Mouse (Mus musculus) T-helper 17 cell (primary cell): ENCODE results near the gene Rfx2.

Source experiments
- in situ Hi-C, 2 experiments: fragments of 300-600 bp; cut with MboI, MseI; formaldehyde crosslinking; loops; 1 replicate in 1 of 2; 2 replicates in 1 of 2; pipeline ENCODE4 v1.15.1; 2025; ENCODE audit warnings: high pct_unique_total_duplicates in 2 of 2

Gene Rfx2

DNA sequence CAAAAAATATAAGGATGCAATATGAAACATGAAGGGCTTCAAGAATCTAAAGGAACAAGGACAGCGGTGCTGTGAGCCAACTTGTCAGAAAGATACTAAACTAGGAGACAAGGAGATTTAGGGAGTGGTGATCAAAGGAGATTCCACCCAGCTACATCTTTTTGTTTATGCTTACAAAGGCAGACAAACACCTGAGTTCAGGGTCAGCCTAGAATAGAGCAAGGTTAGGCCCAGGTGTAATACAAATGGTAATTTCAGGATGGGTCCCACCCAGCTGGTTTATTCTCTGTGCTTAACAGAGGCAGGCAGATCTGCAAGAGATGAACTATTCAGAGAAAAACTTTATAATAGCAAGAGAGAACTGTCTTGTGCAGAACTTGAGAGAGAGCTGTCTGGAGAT lies 2.6 kb upstream of the Rfx2 start:
- in situ Hi-C loops: no loop called here

DNA sequence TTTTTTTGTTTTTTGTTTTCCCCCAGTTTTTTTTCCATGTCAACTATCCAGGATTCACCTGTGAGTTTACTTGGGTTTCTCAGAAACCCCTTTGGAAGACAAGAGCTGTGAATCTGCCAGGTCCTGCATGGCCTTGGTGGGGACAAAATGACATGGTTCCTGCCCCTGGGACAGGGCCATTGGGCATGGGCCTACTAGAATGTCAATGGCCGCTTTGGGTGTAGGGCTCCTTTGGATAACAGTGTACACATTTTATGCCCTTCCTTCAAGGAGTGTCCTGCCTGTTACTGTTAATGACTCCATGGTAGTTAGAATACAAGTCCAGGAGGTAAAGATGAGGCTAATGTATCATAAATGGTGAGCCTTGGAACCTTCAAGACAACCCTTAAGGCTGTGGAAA lies 2.1 kb upstream of the Rfx2 start:
- in situ Hi-C loops: no loop called here

DNA sequence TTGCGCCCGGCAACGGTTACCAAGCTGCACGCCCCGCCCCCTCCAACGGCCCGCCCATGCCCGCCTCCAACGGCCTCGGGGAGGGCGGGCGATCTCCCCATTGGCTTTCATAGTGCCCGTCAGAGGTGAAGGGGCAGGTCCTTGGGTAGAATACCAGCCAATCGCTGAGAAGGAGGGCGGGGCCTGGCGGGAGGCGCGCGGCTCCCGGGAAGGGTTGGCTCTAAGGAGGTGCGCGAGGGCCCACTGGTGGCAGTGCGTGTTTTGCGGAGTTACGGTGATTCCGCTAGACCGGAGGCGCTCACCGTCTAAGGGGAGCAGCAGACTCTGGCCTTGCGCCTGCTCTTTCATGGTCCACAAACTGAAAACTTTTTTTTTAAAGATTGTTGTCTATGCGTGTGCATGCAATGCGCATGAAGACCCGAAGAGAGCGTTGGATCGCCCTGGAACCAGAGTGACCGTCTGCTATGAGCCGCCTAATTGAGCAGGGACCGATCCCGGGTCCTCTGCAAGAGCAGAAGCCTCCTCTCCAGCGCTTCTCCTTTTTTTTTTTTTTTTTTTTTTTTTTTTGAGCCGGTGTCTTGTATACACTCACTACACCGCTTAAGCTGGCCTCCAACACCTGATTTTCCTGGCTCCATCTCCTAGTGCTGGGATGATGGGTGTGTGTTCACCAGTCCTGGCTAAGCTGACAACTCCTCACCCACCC lies 451 bp upstream of the Rfx2 start:
- in situ Hi-C loops: no loop called here

DNA sequence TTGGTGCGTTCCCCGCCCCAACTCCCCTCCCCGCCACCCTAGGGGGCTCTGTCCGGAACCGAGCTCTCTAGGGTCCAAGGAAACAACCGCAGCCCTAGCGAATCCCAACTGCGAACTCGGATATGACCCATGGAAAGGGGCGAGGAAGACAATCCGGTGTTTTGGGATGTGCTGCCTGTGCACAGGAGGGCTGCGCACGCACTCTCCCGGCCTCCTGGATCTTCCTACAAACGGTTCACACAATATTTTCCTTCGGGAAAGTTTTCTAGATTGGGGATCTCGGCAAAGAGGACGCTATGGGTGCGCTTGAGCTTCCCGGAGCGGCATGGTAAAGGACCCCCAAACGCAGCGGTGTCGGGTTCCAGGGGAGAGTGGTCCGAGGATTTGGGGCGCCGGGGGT lies 1.0 kb downstream of the Rfx2 start:
- in situ Hi-C loops: loop anchor here in 1 of 2 experiments (5.0 kb wide), 1 partner anchor 62 kb away; no protein-coding TSS in a partner anchor

DNA sequence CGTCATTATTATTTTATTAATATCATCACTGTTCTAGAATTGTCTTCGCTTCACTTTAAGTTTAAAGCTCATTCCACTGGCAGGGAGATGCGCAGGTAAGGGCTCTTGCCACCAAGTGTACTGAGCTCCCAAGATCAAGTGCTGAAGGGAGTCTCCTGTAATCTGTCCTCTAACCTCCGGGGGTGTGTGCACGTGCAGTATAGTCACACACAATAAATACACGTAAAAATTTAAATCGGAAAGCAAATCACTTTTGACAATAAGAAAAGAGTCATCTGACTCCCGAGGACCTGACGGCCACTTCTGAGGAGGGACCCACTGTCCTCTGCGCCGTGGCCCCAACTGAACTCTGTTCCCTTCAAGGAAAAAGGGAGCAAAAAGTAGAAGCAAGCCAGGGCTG lies 1.6 kb downstream of the Rfx2 start:
- in situ Hi-C loops: loop anchor here in 1 of 2 experiments (5.0 kb wide), 1 partner anchor 62 kb away; no protein-coding TSS in a partner anchor

DNA sequence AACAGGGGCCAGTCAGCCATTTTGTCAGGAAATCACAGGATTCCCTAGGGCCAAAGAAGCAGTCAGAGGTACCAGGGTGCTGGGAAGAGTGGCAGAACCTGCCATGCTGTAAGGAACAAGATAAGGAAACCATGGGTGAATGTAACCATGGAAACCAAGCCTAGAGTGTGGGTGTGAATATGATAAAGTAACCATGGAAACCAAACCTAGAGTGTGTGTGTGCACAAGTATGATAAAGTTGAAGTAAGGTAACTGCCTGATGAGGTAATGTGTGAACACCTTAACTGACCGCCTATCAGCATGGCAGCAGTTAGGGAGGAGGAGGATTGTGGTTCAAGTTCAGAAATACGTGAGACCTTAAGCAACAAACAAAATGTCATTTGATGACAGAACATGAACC lies 4.1 kb downstream of the Rfx2 start:
- in situ Hi-C loops: loop anchor here in 1 of 2 experiments (5.0 kb wide), 1 partner anchor 59 kb away; no protein-coding TSS in a partner anchor

DNA sequence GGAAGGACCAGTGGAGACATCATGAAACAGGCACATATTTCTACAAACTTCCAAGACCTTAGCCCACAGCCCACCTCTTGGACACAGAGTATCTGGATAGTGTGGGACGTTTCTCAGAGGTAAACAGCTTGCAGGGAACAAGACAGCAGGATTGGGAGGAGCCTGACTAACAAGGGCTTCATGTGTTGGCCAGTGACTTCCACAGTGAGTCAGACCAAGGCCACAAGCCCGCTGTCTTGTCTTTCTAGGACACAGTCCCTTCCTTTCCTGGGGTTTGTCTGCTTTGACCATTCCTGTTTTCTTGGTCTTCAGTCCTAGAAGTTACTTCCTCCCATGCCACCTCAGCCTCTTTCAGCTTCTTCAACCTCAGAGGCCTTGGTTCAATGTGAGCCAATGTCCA lies 7.5 kb downstream of the Rfx2 start:
- in situ Hi-C loops: no loop called here

DNA sequence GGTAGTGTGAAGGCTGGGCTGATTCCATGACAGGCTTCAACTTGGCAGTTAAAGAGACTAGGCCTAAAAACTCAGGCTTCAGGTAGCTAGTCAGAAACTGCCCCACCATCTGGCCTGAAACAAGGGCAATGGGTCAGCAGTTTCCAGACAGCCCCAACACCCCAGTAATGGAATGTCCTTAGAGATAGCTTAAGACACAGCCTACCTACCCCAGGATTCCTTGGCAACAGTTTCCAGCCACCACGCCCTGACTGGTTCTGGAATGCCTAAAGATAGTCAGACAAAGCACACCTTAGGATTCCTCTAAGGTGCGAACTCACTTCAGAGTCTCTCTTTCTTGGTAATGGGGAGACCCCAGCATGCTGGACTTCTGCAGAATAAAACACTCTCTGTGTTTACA lies 8.4 kb downstream of the Rfx2 start:
- in situ Hi-C loops: no loop called here

DNA sequence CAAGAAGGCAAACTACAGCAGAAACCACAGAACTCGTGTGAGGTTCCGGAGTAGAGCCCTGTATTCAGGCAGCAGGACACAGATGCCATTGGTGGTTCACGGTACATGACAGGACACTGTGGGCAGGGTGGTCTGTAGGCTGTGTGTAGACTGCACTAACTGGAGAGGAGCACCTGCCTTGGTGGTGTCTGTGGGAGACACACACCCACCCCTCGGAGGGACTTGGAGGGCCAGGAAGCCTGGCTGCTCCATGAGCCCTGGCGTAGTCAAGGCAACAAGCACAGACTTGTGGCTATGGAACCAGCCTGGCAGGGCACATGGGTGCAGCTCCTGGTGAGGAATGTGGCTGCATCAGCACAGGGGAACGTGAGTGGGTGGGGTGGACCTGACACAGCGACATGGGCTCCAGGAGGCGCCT lies 11.1 kb downstream of the Rfx2 start:
- in situ Hi-C loops: no loop called here

DNA sequence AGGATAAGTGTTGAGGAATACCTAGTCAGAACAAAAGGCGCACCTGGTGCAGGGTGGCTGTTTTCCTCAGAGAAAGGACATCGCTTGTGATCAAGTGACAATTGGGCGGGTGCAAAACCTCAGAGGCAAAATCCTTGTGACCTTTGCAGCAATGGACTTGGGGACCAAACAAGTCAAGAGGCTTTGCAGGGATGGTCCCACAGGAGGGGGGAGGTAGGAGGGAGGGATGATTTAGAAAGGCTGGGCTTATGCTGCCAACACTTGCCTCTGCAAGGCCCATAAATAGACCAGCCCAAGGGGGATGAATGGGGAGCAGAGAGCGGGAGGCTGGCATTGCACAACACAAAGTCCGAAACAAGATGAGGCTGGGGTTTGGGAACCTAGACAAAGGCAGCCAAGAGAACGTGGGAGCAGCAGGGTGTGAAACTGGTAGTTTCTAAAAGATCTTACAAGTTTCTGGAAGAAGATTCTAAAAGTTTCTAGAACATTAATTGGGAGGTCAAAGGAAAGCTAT lies 11.7 kb downstream of the Rfx2 start:
- in situ Hi-C loops: no loop called here

DNA sequence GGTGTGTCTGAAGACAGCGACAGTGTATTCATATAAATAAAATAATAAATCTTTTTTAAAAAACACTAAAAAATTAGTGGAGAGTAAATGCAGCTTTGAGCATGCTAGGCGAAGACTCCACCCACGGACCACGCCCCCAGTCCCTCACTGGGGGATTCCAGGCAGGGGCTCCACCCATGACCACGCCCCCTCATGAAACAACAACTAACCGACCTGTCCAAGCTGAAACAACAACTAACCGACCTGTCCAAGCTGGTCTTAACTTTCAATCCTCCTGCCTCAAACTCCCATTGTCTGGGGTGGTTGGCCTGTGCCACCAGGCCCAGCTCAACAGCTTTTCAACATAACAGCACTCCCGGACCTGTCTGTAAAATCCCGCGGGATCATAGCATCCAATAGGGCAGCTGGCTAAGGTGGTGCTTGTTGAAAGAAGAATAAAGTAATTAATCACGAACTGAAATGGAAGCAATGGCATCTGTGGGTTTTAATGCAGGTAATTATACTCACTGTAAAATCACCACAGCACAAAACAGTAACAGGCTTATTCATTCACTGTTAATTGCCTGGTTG lies 12.7 kb downstream of the Rfx2 start:
- in situ Hi-C loops: no loop called here

DNA sequence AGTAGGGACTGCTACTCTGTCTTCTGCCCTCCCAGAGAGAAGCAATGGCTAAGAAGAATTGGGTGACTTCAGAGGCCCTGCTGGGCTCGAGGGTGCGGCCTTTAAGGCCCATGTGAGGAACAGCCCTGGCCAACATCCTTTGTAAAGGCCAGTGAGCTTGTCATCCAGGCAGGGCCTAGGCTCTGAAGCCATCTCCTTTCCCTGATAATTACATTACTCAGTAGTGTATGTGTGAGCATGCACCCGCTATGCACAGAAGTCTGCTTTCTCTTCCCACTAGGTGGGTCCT lies 15.8 kb downstream of the Rfx2 start:
- in situ Hi-C loops: no loop called here

DNA sequence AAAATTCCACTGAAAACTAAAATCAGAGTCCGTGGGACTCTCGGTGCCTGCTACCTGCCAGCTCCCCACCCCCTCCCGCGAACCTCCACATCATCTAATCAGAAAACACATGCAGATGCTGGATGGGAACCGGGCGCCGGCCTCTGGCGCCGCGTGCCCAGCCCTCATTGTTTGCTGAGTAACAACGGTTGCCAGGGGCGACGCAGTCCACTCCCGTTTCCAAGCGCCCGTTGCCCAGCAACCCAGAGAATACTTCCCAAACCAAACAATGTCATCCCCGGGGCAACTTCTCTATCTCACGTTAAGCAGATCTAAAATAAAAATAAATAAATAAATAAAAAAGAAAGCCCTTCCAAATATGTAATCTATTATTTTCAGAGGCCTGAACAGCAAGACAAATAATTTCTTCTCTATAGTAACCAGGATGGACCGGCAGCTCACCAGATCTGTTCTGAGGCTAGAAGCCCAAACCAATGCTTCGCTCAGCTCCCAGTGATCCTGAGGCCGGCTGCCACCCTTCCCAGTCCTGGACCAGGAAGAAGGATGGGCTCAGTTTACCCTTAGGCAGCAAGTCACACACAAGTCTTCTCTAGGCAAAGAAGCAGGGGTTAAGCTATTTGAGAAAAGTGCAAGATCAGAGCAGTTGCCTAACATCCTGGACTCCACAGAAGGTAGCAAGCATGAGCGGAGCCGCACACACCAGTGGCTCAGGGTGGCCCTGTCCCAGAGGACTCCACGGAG lies 16.3 kb downstream of the Rfx2 start:
- in situ Hi-C loops: no loop called here

DNA sequence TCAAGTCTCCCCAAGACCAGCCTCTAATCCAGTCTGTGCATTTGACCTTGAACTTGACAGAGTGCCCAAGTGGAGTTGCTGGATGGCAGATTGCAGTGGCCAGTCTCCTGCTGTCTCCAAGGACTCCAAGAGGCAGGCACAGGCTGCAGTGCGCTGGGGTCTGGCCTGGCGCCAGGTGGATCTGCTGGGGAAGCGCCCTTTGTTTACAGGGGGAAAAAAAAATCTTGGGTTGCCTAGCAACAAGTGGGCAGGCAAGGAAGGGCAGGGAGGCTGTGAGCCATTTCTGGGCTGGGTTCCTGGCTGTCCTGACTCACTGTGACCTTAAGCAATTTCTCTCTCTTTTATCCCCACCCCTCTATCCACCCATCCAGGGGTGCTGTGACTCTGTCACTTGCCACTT lies 20.6 kb downstream of the Rfx2 start:
- in situ Hi-C loops: no loop called here

DNA sequence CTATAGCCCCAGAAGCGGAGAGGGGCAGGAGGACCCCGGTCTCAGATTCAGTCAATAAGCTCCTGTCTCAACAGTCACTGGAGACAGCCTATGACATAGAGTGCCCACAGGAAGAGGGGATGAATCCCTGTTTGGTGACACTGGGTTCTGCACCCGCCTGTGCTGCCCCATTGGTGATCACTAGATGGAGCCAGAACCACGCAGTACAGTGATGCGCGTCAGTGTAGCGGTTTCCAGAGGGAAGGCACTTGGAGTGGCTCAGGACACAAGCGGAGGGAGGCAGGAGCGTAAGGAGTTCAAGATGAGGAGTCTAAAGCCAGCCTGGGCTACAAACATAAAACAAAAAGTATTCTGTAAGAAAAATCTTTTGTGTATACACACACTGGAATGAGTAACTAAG lies 22.3 kb downstream of the Rfx2 start:
- in situ Hi-C loops: loop anchor here in 1 of 2 experiments (5.0 kb wide), 1 partner anchor 39 kb away; no protein-coding TSS in a partner anchor

DNA sequence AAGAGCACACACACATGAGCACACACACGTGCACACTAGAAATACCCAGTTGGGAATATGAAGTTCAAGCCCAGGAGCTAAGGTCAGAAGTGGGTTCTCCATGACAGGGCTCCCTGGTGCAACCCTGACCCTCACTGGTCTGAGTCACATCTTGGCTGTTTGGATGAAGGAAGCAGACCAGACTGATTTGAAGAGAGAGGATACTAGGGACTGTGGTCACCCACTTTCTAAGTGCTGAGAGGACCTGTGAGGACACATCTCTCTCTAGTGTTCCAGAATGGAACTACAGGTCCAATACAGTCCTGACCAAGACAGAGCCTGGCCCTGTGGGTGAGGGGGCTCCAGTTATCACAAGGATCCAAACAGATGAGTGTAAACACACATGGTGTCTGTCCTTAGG lies 25.0 kb downstream of the Rfx2 start:
- in situ Hi-C loops: loop anchor here in 1 of 2 experiments (5.0 kb wide), 1 partner anchor 42 kb away; no protein-coding TSS in a partner anchor

DNA sequence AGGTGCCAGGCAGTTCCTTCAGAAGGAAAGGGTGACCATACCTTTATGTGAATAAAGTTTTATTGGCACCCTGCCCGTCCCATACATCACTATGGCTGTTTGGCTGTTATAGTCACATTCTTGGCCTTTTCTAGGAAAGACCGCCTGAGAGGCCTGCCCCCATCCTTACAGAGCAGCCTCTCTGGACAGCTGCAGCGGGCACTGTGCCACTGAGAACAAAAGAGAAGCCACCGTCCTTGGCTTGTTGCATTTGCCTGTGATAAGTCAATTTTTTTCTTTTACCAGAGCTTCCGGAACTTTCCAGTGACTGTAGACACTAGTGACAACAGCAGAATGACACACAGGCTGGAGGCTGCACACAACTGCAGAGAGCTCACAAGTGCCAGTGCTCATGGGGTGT lies 25.9 kb downstream of the Rfx2 start:
- in situ Hi-C loops: loop anchor here in 1 of 2 experiments (5.0 kb wide), 1 partner anchor 42 kb away; no protein-coding TSS in a partner anchor

DNA sequence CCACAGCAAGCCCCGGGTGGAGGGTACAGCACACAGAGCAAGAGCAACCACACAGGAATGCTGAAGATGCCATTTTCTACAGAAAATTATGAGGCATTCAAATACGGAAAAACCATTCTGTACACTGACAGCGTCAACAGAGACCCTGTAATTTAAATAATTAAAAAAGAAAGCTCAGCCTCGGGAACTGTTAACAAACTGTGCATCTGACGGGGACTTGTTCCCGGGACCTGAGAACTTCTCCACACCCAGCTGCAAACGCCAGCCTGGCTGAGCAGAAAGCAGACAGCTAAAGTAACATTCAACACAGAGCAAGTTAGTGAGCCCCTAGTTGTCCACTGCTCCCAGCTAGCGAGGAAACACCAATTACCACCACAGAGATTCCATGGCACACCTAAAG lies 28.7 kb downstream of the Rfx2 start:
- in situ Hi-C loops: no loop called here

DNA sequence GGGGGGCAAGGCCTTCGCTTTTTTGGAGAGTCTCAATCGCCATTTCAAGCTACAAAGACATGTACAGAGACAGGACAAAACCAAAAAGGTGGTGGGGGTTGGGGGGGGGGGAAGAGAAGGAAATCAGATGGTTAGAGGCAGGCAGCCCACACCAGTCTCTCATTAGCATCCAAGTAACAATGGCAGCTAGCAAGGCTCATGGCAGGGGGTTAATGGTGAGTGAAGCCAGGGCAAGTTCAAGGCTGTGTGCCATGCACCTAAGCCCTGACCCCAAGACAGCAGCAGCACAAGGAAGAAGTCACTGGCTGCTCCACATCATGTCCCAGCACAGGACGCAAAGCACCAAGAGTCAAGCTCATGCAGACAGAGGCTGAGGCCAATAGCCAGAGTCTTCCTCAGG lies 31.5 kb downstream of the Rfx2 start:
- in situ Hi-C loops: no loop called here

DNA sequence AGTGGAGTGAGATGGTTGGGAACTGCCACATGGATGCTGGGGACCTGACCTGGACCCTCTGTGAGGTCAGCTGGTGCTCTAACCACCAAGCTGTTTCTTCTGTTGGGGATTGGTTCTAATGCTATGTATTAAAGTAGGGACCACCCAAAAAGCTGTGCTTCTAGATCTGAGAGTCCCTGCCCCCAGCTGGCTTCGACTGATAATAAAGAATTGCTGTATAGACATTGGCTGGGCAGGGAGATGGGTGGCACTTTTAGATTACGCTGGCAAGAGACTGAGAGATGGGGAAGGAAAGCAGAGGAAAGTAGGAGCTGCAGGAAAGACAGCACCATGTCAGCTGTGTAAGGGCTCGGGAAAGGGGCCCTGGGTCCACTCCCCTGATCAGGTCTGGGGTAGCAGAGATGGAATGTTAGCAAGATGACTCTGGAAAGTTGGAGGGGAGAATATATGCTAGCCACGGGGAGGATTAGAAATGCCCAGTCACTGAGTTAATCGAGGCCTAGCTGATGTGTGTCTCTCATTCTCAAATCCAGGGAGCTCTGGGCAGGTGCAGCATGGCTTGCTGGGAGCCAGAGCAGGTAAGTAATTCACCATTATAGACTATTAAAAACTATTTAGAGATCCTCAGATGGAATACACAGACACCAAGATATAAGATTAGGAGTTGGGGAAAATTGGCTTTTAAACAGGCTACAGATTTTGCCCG lies 37.0 kb downstream of the Rfx2 start:
- in situ Hi-C loops: no loop called here

DNA sequence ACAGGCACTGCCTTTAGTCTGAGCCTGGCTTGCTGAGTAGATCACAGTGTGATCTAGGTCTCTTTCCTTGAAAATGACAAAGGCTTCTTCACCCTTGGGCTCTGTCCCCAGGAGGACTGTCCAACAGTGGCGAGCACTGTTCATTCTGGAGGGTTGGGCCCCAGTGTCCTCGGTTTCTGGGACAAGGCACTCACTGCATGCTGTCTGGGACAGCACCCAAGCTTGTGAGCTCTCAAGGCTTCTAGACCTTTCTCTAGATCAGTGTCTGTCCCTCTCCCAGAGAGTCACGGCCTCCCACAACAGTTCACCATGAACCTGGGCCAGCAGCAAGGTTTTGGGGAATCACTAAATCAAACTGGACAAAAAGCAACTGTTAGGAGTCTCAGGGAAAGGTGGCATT lies 38.2 kb downstream of the Rfx2 start:
- in situ Hi-C loops: no loop called here

DNA sequence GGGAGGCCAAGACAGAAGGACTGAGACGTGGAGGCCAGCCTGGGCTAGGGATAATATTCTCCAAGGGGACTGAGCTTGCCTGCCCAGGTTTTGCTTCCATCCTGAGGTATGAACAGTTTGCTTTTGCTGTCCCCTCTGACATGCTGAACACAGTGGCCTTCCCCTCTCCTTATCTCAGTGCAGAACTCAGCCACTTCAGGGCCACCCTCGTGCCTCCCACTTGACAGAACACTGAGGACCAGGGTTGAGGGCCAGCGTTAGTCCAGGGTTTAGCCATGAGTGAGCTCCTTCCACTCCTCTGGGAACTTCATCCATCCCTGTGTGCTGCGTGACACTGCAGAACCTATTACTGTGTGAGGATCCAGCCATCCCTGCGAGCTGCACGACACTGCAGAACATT lies 41.5 kb downstream of the Rfx2 start:
- in situ Hi-C loops: no loop called here
